Mouse (Mus musculus) testis, adult 2 months (tissue): ENCODE measurements at regions not wholly inside any gene's neighbourhood (a gene's known extent, or its start where the extent isn't known, plus 50 kb on each side); places are given as distances from the start of the nearest gene placed in this dataset.

Source experiments
- H3K27ac ChIP-seq: fragments of 200-500 bp; 2 replicates; pipeline ENCODE4 v1.5.1; 2012; ENCODE audit warnings: low read depth, low read length; ENCODE audit not compliant: control insufficient read depth, insufficient read depth
- H3K27me3 ChIP-seq: fragments of 200-500 bp; 2 replicates; pipeline ENCODE4 v1.6.1; 2012; ENCODE audit warnings: mild to moderate bottlenecking, low read length, moderate library complexity; ENCODE audit not compliant: control insufficient read depth, insufficient read depth
- H3K36me3 ChIP-seq: fragments of 200-500 bp; 2 replicates; pipeline ENCODE4 v1.6.1; 2012; ENCODE audit warnings: mild to moderate bottlenecking, low read length; ENCODE audit not compliant: control insufficient read depth, insufficient read depth
- H3K4me1 ChIP-seq: fragments of 200-500 bp; 2 replicates; pipeline ENCODE4 v1.6.1; 2012; ENCODE audit warnings: low read length; ENCODE audit not compliant: control insufficient read depth, insufficient read depth
- H3K4me3 ChIP-seq: fragments of 200-500 bp; 2 replicates; pipeline ENCODE4 v1.5.1; 2012; ENCODE audit warnings: low read depth, mild to moderate bottlenecking, low read length, moderate library complexity, mixed read lengths; ENCODE audit not compliant: control insufficient read depth
- CTCF ChIP-seq: fragments of 200-500 bp; IDR thresholded peaks from 2 replicates; pipeline ENCODE4 v1.5.1; 2012; ENCODE audit warnings: low read depth, mild to moderate bottlenecking, inconsistent platforms, low read length, moderate library complexity; ENCODE audit not compliant: control insufficient read depth, insufficient read depth, insufficient replicate concordance
- POLR2A ChIP-seq: fragments of 200-500 bp; IDR thresholded peaks from 2 replicates; pipeline ENCODE4 v1.6.1; 2012; ENCODE audit warnings: low read depth, mild to moderate bottlenecking, inconsistent platforms, low read length, moderate library complexity; ENCODE audit not compliant: control insufficient read depth

- H3K36me3 ChIP-seq = no peaks in the 10 kb centered on the region
- no peak overlapping the region for H3K27ac ChIP-seq
- H3K4me3 ChIP-seq = no peak overlapping the region
- H3K27me3 ChIP-seq = no peaks in the 10 kb centered on the region
- no peaks in the 10 kb centered on the region for H3K4me1 ChIP-seq
- no peak for TF ChIP-seq POLR2A
- no peak for TF ChIP-seq CTCF
Observed at GRCm38 (mm10) chr2:18617520-18617919, 54.7 kb upstream of the Commd3 start.

DNA sequence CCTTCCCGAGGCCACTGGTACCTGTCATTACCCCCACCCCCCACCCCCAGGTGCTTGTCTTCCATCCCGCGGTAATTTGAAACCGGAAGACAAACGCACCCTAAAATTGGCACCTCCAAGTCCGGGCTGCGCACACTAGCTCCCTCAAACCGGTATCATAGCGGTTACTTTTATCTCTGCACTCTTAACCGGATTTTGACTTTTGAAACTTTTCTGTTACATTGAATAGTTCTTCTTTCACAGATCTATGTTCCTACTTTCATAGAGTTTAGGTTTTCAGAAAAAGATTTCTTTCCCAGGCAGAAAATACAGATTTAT is 62.4 kb upstream of the Commd3 start:
- peaks cover 12% of the 10 kb centered on the region for H3K4me1 ChIP-seq
- TF ChIP-seq POLR2A (no peak), CTCF (no peak)
- no peaks in the 10 kb centered on the region; the same call in 1 of the 2 replicates for H3K27me3 ChIP-seq
- H3K4me3 ChIP-seq = peak overlapping the region; percentile 0
- no peaks in the 10 kb centered on the region for H3K36me3 ChIP-seq
- H3K27ac ChIP-seq = no peak overlapping the region

- Histone ChIP-seq H3K4me3 (peak overlapping the region; percentile 49), H3K36me3 (no peaks in the 10 kb centered on the region), H3K27ac (no peak overlapping the region), H3K27me3 (no peaks in the 10 kb centered on the region; the same call in 1 of the 2 replicates), H3K4me1 (peaks cover 12% of the 10 kb centered on the region)
- TF ChIP-seq POLR2A (no peak), CTCF (no peak)
Observed at GRCm38 (mm10) chr2:18609075-18609867, 62.9 kb upstream of the Commd3 start.

DNA sequence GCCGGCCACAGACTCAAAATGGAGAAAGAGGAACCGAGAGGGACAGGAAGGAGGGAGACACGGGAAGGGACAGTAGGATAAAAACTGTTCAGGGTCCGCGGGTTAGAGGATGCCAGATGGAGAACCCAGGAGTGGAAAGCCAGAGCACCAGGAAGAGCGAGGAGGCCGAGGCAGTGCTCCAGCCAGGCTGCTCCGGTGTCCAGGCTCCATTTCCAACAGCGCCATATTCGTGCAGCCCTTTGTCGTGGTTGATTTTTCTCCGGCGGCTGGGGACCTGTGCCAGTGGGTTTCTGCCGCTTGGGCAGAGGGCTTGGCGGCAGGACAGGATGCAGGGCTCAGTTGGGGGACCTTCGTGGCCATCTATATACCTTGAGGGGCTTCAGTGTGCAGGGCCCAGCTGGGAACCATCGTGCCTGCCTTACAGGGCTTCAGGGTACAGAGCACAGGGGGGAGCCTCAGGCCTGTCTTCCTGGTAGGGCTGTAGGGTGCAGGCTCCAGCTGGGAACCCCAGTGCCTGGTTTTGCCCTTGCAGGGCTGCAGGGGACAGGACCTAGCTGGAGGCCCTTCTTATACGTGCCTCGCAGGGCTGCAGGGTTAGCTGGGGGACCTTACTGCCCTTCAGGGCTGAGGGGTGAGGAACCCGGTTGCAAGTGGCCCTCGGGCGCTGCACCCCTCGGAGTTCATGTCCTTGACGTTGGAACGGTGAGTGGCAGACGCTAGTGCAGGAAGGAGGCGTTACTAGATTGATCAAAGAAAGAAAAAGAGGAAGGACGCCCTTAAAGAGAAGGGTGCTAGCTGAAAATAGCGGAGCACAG is 63.7 kb upstream of the Commd3 start:
- peak overlapping the region; percentile 14; the same call in 1 of the 2 replicates for H3K27ac ChIP-seq
- TF ChIP-seq POLR2A = no peak
- TF ChIP-seq CTCF = no peak
- no peaks in the 10 kb centered on the region; the same call in 1 of the 2 replicates for H3K27me3 ChIP-seq
- no peaks in the 10 kb centered on the region for H3K36me3 ChIP-seq
- H3K4me1 ChIP-seq = peaks cover 12% of the 10 kb centered on the region
- H3K4me3 ChIP-seq = peak overlapping the region; percentile 49

GRCm38 (mm10) chr2:18607586-18608259 is 64.5 kb upstream of the Commd3 start:
- H3K27ac ChIP-seq = no peak overlapping the region; the same call in 1 of the 2 replicates
- no peaks in the 10 kb centered on the region; the same call in 1 of the 2 replicates for H3K27me3 ChIP-seq
- peaks cover 12% of the 10 kb centered on the region for H3K4me1 ChIP-seq
- no peaks in the 10 kb centered on the region for H3K36me3 ChIP-seq
- H3K4me3 ChIP-seq = peak overlapping the region; percentile 49
- TF ChIP-seq POLR2A = no peak
- no peak for TF ChIP-seq CTCF

GRCm38 (mm10) chr2:18607088-18607487 is 65.1 kb upstream of the Commd3 start:
- Histone ChIP-seq H3K4me1 (peaks cover 12% of the 10 kb centered on the region), H3K27ac (no peak overlapping the region), H3K4me3 (no peak overlapping the region), H3K36me3 (no peaks in the 10 kb centered on the region), H3K27me3 (no peaks in the 10 kb centered on the region; the same call in 1 of the 2 replicates)
- TF ChIP-seq CTCF (no peak), POLR2A (no peak)

DNA sequence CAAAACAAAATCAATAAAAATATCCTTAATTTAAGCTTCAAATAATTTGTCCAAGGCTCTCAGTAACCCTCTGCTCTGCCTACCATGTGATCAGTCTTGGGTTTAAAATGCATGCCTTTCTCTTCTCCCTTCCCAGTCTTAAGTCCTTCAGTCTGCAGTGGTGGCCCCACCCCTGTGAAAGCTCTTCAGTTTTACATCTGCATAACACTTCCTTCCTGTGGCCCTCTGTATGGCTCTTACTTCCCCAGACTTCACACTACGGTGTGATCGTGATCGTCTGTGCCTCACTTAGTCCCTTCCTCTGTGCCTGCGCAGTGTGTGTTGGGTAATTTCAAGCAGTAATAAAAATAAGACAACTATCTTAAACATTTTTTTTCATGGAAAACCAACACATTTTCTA is 80.0 kb upstream of the Commd3 start:
- Histone ChIP-seq H3K4me3 (no peak overlapping the region), H3K36me3 (no peaks in the 10 kb centered on the region), H3K27me3 (no peaks in the 10 kb centered on the region), H3K27ac (no peak overlapping the region), H3K4me1 (no peaks in the 10 kb centered on the region)
- TF ChIP-seq POLR2A (no peak), CTCF (no peak)

DNA sequence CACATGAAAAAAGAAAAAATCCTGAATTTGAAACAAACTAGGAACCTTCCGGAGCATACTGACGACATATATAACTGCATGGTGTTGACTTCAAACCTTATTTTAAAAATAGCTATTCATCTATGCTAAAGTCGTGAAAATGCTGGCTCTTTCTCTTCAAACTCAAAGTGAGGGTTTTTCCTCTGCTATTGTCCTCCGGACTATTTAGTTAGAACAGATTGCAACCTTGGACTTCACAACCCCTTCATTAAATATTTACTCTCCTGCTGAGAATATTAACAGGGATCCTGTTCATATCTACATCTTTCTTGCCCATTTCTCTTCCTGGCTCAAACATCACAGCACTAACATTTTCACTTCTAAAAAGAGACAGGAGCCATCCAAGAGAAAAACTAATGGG is 84.0 kb upstream of the Commd3 start:
- Histone ChIP-seq H3K36me3 (no peaks in the 10 kb centered on the region), H3K4me3 (peak overlapping the region; percentile 88; the same call in 1 of the 2 replicates), H3K27ac (no peak overlapping the region), H3K27me3 (no peaks in the 10 kb centered on the region), H3K4me1 (peaks cover 2% of the 10 kb centered on the region; the same call in 1 of the 2 replicates)
- TF ChIP-seq CTCF = no peak
- TF ChIP-seq POLR2A = no peak
